10 mouse cellular contexts compared by ENCODE assay signal in the genomic region with DNA sequence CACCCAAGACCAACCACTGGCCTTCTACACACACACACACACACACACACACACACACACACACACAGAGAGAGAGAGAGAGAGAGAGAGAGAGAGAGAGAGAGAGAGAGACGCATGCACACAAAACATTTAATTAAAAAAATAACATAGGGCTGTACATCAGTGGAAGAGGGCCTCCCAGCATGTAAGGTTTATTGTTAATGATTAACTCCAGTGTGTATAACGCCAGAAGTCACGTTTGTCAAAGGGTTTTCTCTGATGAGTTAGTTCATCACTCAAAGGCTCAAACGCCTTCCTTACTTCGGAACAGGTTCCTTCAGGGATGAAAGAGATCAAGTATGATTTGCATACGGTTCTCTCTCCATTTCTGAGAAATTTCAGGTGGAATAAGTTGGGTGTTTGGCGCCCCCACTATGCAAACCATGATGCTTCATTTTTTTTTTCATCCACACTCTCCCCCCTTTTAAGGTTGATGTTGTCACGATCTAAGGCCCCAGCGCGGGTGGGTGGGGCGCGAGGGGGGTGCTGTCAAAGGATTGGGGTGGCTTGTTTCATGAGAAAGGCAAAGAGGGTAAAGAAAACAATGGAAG. TPM values are rescaled to one million over a fixed set of nuclear protein-coding genes. Genes with fewer than 3 reads are reported as not detected.
DNase-seq lines count a peak whose midpoint lies in the region; ATAC-seq and TF ChIP-seq lines count a peak whose summit lies in the region.
"Had no signal": no experiment of that assay in that cellular context is flagged by ENCODE, and none has a peak within 500 bp of the region (broad histone marks: within the 10 kb centered on the region; RNA-seq: fewer than 3 reads in every experiment).

No protein-coding gene starts in this region.

- TF ChIP-seq POLR2A in brain, embryonic 14.5 days (IDR thresholded peaks at IDR 0.05; ENCODE audit: borderline replicate concordance, extremely low read depth, insufficient read depth, insufficient read length, poor library complexity, severe bottlenecking), result no peak

- H3K9ac ChIP-seq in heart, embryonic 14.5 days (ENCODE audit: low read length), result peak overlapping the region; percentile 73; the same call in 1 of the 2 replicates
- H3K9ac ChIP-seq in liver, embryonic 16.5 days (ENCODE audit: low read depth, low read length), result no peak overlapping the region

- no peaks in the 10 kb centered on the region for H3K9me3 ChIP-seq in heart, embryonic 14.5 days (ENCODE audit: control insufficient read depth, low read length)
- no peaks in the 10 kb centered on the region for H3K9me3 ChIP-seq in hindbrain, embryonic 10.5 days
- H3K9me3 ChIP-seq in liver, embryonic 16.5 days (replicated peaks; ENCODE audit: control insufficient read depth, low read length), result no peaks in the 10 kb centered on the region

- H3K27ac ChIP-seq in heart, embryonic 14.5 days (replicated peaks in 1 of 2; ENCODE audit: control insufficient read depth in 1 of 2, insufficient read depth in 1 of 2, low read depth in 2 of 2, low read length in 2 of 2), result no peak overlapping the region
- peak overlapping the region; percentile 81 for H3K27ac ChIP-seq in hindbrain, embryonic 10.5 days
- H3K27ac ChIP-seq in liver, embryonic 16.5 days (ENCODE audit: low read length), result no peak overlapping the region

- H3K4me1 ChIP-seq in heart, embryonic 14.5 days (ENCODE audit: control insufficient read depth in 2 of 2, insufficient read depth in 2 of 2, low read length in 2 of 2), result peaks cover 2 to 5% of the 10 kb centered on the region in 2 experiments; a peak in 3 of 4 replicates
- peaks cover 13% of the 10 kb centered on the region for H3K4me1 ChIP-seq in hindbrain, embryonic 10.5 days (replicated peaks)
- H3K4me1 ChIP-seq in liver, embryonic 16.5 days (ENCODE audit: control insufficient read depth, low read depth, low read length), result no peaks in the 10 kb centered on the region

- DNase-seq in heart, adult 8-10 months (ENCODE audit: low spot score), result no peak
- DNase-seq in brain, embryonic 14.5 days (ENCODE audit: low read depth), result peak; percentile 40
- no peak for DNase-seq in hindbrain, embryonic 10.5 days (ENCODE audit: low spot score)
- no peak for DNase-seq in embryo, embryonic 11 days
- DNase-seq in gastrocnemius, postnatal 4 days (ENCODE audit: low spot score in 2 of 2), result no peak
- no peak for DNase-seq in B cell, adult 2 months
- DNase-seq: left cerebral cortex, postnatal 4 days had no signal

- H3K4me3 ChIP-seq in heart, embryonic 14.5 days (ENCODE audit: control insufficient read depth in 1 of 2, insufficient read depth in 1 of 2, low read depth in 1 of 2, low read length in 2 of 2), result peak overlapping the region in 1 of 2 experiments; percentile 60; a peak in 2 of 4 replicates
- peak overlapping the region; percentile 64 for H3K4me3 ChIP-seq in hindbrain, embryonic 10.5 days
- H3K4me3 ChIP-seq in liver, embryonic 16.5 days (ENCODE audit: low read depth, low read length), result no peak overlapping the region; the same call in 1 of the 2 replicates

- H3K4me2 ChIP-seq in heart, embryonic 14.5 days (ENCODE audit: low read length), result peak overlapping the region; percentile 90
- peak overlapping the region; percentile 60 for H3K4me2 ChIP-seq in liver, embryonic 16.5 days (ENCODE audit: low read depth, low read length)

- TF ChIP-seq CTCF in brain, embryonic 14.5 days (IDR thresholded peaks at IDR 0.05; ENCODE audit: borderline replicate concordance, extremely low read depth, insufficient read depth, insufficient read length), result no peak

- ATAC-seq in heart, embryonic 14.5 days (ENCODE audit: insufficient number of reproducible peaks, insufficient read depth, low FRiP score, low read depth), result no peak
- ATAC-seq in liver, embryonic 16.5 days (ENCODE audit: low read depth), result no peak

- H3K27me3 ChIP-seq in heart, embryonic 14.5 days (ENCODE audit: control insufficient read depth, insufficient read depth, low read length), result peaks cover 12% of the 10 kb centered on the region; the same call in 1 of the 2 replicates
- peaks cover 43% of the 10 kb centered on the region for H3K27me3 ChIP-seq in hindbrain, embryonic 10.5 days (ENCODE audit: insufficient read depth, poor library complexity, severe bottlenecking)
- H3K27me3 ChIP-seq in liver, embryonic 16.5 days (ENCODE audit: control insufficient read depth, insufficient read depth, low read depth, low read length), result peaks cover 19% of the 10 kb centered on the region
- H3K27me3 ChIP-seq: CH12.LX had no signal

- WGBS in heart, embryonic 14.5 days, result 46% methylated on average over 12 of the region's 12 CpGs
- 43% methylated on average over 12 of the region's 12 CpGs for WGBS in hindbrain, embryonic 10.5 days
- WGBS in liver, embryonic 16.5 days (ENCODE audit: insufficient replicate concordance), result 42% methylated on average over 12 of the region's 12 CpGs

- H3K36me3 ChIP-seq in heart, embryonic 14.5 days (ENCODE audit: control insufficient read depth, insufficient read depth, low read length), result no peaks in the 10 kb centered on the region
- H3K36me3 ChIP-seq in hindbrain, embryonic 10.5 days, result no peaks in the 10 kb centered on the region
- no peaks in the 10 kb centered on the region for H3K36me3 ChIP-seq in liver, embryonic 16.5 days (ENCODE audit: control insufficient read depth, insufficient read depth)

RNA-seq across cellular contexts. Expression of gene Prkar1b, which starts 21.2 kb away (rescaled TPM):
- 9.5 and 9.9 TPM in 2 replicates for polyA plus RNA-seq in heart, embryonic 14.5 days (2014; fragmentation: Nextera tagmentation; extraction: Ambion mirVana)
- 1 to 10 TPM; 2.1 to 2.7 (median 2.3) TPM for total RNA-seq in heart, adult 8-10 months (2022)
- polyA plus RNA-seq in brain, embryonic 14.5 days (2012; rRNA removed), result 148 and 202 TPM in 2 replicates
- polyA plus RNA-seq in hindbrain, embryonic 10.5 days (2016; fragmentation: Nextera tagmentation; extraction: Ambion mirVana), result 11.7 and 28.8 TPM in 2 replicates
- polyA plus RNA-seq in liver, embryonic 16.5 days (2015; fragmentation: Nextera tagmentation; extraction: Ambion mirVana), result 0.80 and 0.96 TPM in 2 replicates
- total RNA-seq in gastrocnemius, postnatal 4 days (2021), result 1 to 10 TPM; 3.9 to 5.1 TPM
- total RNA-seq: CH12.LX had no signal

RNA-seq across cellular contexts. Expression of gene Dnaaf5, which starts 21.5 kb away (rescaled TPM):
- 6.4 and 6.5 TPM in 2 replicates for polyA plus RNA-seq in heart, embryonic 14.5 days (2014; fragmentation: Nextera tagmentation; extraction: Ambion mirVana)
- 10 to 100 TPM; 16.1 to 20.0 (median 18.2) TPM for total RNA-seq in heart, adult 8-10 months (2022)
- polyA plus RNA-seq in brain, embryonic 14.5 days (2012; rRNA removed), result 12.6 and 14.9 TPM in 2 replicates
- polyA plus RNA-seq in hindbrain, embryonic 10.5 days (2016; fragmentation: Nextera tagmentation; extraction: Ambion mirVana), result 8.7 and 10.3 TPM in 2 replicates
- 1.3 and 2.4 TPM in 2 replicates for polyA plus RNA-seq in liver, embryonic 16.5 days (2015; fragmentation: Nextera tagmentation; extraction: Ambion mirVana)
- total RNA-seq in gastrocnemius, postnatal 4 days (2021), result 10 to 100 TPM; 10.3 to 10.4 TPM
